Comparison of ENCODE assay signal across 8 mouse cellular contexts in genomic region chr4:43267323-43267658, GRCm38 (mm10). TPM values are rescaled to one million over a fixed set of nuclear protein-coding genes. Genes with fewer than 3 reads are reported as not detected.
DNase-seq lines count a peak whose midpoint lies in the region; ATAC-seq and TF ChIP-seq lines count a peak whose summit lies in the region.

No protein-coding gene starts in this region.

- DNase-seq in heart, postnatal 0 days (ENCODE audit: low spot score) = no peak
- DNase-seq in heart, postnatal 10 days = no peak
- DNase-seq in embryonic facial prominence, embryonic 10.5 days (ENCODE audit: low spot score) = no peak
- no peak for DNase-seq in cerebellum, adult 8-10 months
- no peak for DNase-seq in left cerebral cortex, postnatal 25 days (ENCODE audit: low spot score in 2 of 2)

- WGBS in heart, postnatal 0 days = 17% methylated on average over 2 of the region's 2 CpGs
- WGBS in embryonic facial prominence, embryonic 10.5 days = 21% methylated on average over 2 of the region's 2 CpGs
- 4% methylated on average over 2 of the region's 2 CpGs for WGBS in hindbrain, embryonic 15.5 days
- WGBS in midbrain, embryonic 13.5 days = 12% methylated on average over 2 of the region's 2 CpGs

- no peaks in the 10 kb centered on the region for H3K27me3 ChIP-seq in heart, postnatal 0 days (ENCODE audit: control insufficient read depth, insufficient read depth, low read length)
- no peaks in the 10 kb centered on the region for H3K27me3 ChIP-seq in embryonic facial prominence, embryonic 10.5 days (replicated peaks; ENCODE audit: low read depth, poor library complexity, severe bottlenecking)
- no peaks in the 10 kb centered on the region for H3K27me3 ChIP-seq in hindbrain, embryonic 15.5 days
- H3K27me3 ChIP-seq in midbrain, embryonic 13.5 days = no peaks in the 10 kb centered on the region

- ATAC-seq in heart, postnatal 0 days (ENCODE audit: insufficient read depth, low read depth) = peak; percentile 11; the same call in 1 of the 2 replicates
- ATAC-seq in hindbrain, embryonic 15.5 days (ENCODE audit: low FRiP score, low read depth) = no peak
- peak; percentile 61; the same call in 1 of the 2 replicates for ATAC-seq in midbrain, embryonic 13.5 days
- no peak for ATAC-seq in inflammation-experienced regulatory T-cells, adult 6 months

- H3K36me3 ChIP-seq in heart, postnatal 0 days (replicated peaks; ENCODE audit: control insufficient read depth, insufficient read depth, low read length) = no peaks in the 10 kb centered on the region; the same call in 1 of the 2 replicates
- H3K36me3 ChIP-seq in embryonic facial prominence, embryonic 10.5 days (replicated peaks) = no peaks in the 10 kb centered on the region
- H3K36me3 ChIP-seq in hindbrain, embryonic 15.5 days = peaks cover 10% of the 10 kb centered on the region; the same call in 1 of the 2 replicates
- H3K36me3 ChIP-seq in midbrain, embryonic 13.5 days = peaks cover 13% of the 10 kb centered on the region

- no peak overlapping the region for H3K9ac ChIP-seq in heart, postnatal 0 days (replicated peaks; ENCODE audit: low read depth, low read length)
- H3K9ac ChIP-seq in hindbrain, embryonic 15.5 days = peak overlapping the region; percentile 0; the same call in 1 of the 2 replicates
- H3K9ac ChIP-seq in midbrain, embryonic 13.5 days (replicated peaks) = peak overlapping the region; percentile 64

- H3K4me2 ChIP-seq in heart, postnatal 0 days (ENCODE audit: low read depth, low read length) = peak overlapping the region; percentile 68
- H3K4me2 ChIP-seq in hindbrain, embryonic 15.5 days = peak overlapping the region; percentile 85
- peak overlapping the region; percentile 69 for H3K4me2 ChIP-seq in midbrain, embryonic 13.5 days (replicated peaks)

- H3K4me3 ChIP-seq in heart, postnatal 0 days (ENCODE audit: low read depth, low read length) = 0 out of 2 replicates have a peak overlapping the region, but pooled peaks have one; percentile 39
- peak overlapping the region; percentile 64 for H3K4me3 ChIP-seq in embryonic facial prominence, embryonic 10.5 days
- peak overlapping the region; percentile 44 for H3K4me3 ChIP-seq in hindbrain, embryonic 15.5 days
- peak overlapping the region; percentile 42 for H3K4me3 ChIP-seq in midbrain, embryonic 13.5 days (replicated peaks)

- no peaks in the 10 kb centered on the region for H3K4me1 ChIP-seq in heart, postnatal 0 days (ENCODE audit: control insufficient read depth, insufficient read depth)
- H3K4me1 ChIP-seq in embryonic facial prominence, embryonic 10.5 days = peaks cover 12% of the 10 kb centered on the region
- peaks cover 12% of the 10 kb centered on the region for H3K4me1 ChIP-seq in hindbrain, embryonic 15.5 days (replicated peaks)
- H3K4me1 ChIP-seq in midbrain, embryonic 13.5 days (replicated peaks) = peaks cover 13% of the 10 kb centered on the region

- TF ChIP-seq EP300 in heart, postnatal 0 days (IDR thresholded peaks at IDR 0.05; ENCODE audit: low read depth) = no peak

- H3K9me3 ChIP-seq in heart, postnatal 0 days (replicated peaks; ENCODE audit: control insufficient read depth, low read length) = no peaks in the 10 kb centered on the region
- no peaks in the 10 kb centered on the region for H3K9me3 ChIP-seq in embryonic facial prominence, embryonic 10.5 days
- no peaks in the 10 kb centered on the region for H3K9me3 ChIP-seq in hindbrain, embryonic 15.5 days
- no peaks in the 10 kb centered on the region for H3K9me3 ChIP-seq in midbrain, embryonic 13.5 days

- no peak overlapping the region for H3K27ac ChIP-seq in heart, postnatal 0 days (ENCODE audit: low read depth)
- peak overlapping the region; percentile 82 for H3K27ac ChIP-seq in embryonic facial prominence, embryonic 10.5 days (replicated peaks)
- no peak overlapping the region for H3K27ac ChIP-seq in hindbrain, embryonic 15.5 days (replicated peaks)
- H3K27ac ChIP-seq in midbrain, embryonic 13.5 days = 0 out of 2 replicates have a peak overlapping the region, but pooled peaks have one; percentile 67

- no peak for TF ChIP-seq CTCF in heart, postnatal 0 days (IDR thresholded peaks at IDR 0.05; ENCODE audit: low read depth)

- intact Hi-C loops in heart, postnatal 10 days (cut with DNase I) = loop anchor here (1.0 to 5.0 kb wide), 2 partner anchors 95 to 153 kb away; no protein-coding TSS in a partner anchor
- intact Hi-C loops in left cerebral cortex, postnatal 25 days (cut with DNase I) = loop anchor here (1.0 to 5.0 kb wide), 2 partner anchors 115 to 153 kb away; partner anchors contain the start of gene Rusc2

RNA-seq across cellular contexts. Expression of gene Atp8b5, which starts 0.3 kb away (rescaled TPM):
- 0.04 TPM in 1 of 2 replicates, not detected in the other for total RNA-seq in heart, postnatal 0 days (2014; rRNA removed; ENCODE audit: low replicate concordance)
- polyA plus RNA-seq in heart, postnatal 0 days (2015; fragmentation: Nextera tagmentation; extraction: Ambion mirVana) = 0.11 and 0.12 TPM in 2 replicates
- under 1 TPM in 1 of 2 experiments, not detected in 1; 0.17 TPM for total RNA-seq in heart, postnatal 10 days (2021)
- polyA plus RNA-seq in embryonic facial prominence, embryonic 10.5 days (2016; fragmentation: Nextera tagmentation; extraction: Ambion mirVana) = 0.16 and 0.36 TPM in 2 replicates
- polyA plus RNA-seq in hindbrain, embryonic 15.5 days (2015; fragmentation: Nextera tagmentation; extraction: Ambion mirVana) = 0.74 and 0.77 TPM in 2 replicates
- polyA plus RNA-seq in midbrain, embryonic 13.5 days (2015; fragmentation: Nextera tagmentation; extraction: Ambion mirVana) = 0.23 and 0.35 TPM in 2 replicates
- not detected for polyA plus RNA-seq in inflammation-experienced regulatory T-cells, adult 6 months (2017; shearing (Covaris generic))
- under 1 TPM; 0.23 to 0.46 TPM for total RNA-seq in left cerebral cortex, postnatal 25 days (2021)

Comparison
In these comparisons a context has a peak if more than half of its experiments do, and no peak if none do; other contexts are left out.
1. ATAC-seq: peak in heart, postnatal 0 days (single experiment) and midbrain, embryonic 13.5 days (single experiment); none in hindbrain, embryonic 15.5 days (single experiment) and inflammation-experienced regulatory T-cells, adult 6 months (single experiment).
2. H3K27ac ChIP-seq: peak in embryonic facial prominence, embryonic 10.5 days (single experiment) and midbrain, embryonic 13.5 days (single experiment); none in heart, postnatal 0 days (single experiment) and hindbrain, embryonic 15.5 days (single experiment).
3. Peak in every context shown above with its lines, with median percentiles within 50 percentile points of each other: H3K4me2 ChIP-seq and H3K4me3 ChIP-seq.